Mouse (Mus musculus): ENCODE data around the gene Etfb. TPM values are rescaled to one million over a fixed set of nuclear protein-coding genes. Genes with fewer than 3 reads are reported as not detected.

Gene Etfb
- total and polyA plus RNA-seq, 3 experiments = 147 to 201 (median 201) TPM

- no peak within 1 kb of the TSS for H3K27ac ChIP-seq (ENCODE audit: insufficient read depth, low read depth)
Measured at GRCm38 (mm10) chr7:43440482-43440881, 3.4 kb upstream of the Etfb start, which contains the start of gene Cldnd2. Cldnd2 (plus strand) TSS chr7:43440782.

GRCm38 (mm10) chr7:43441071-43441470, 2.8 kb upstream of the Etfb start:
- H3K4me3 ChIP-seq (replicated peaks in 1 of 3; ENCODE audit: low read depth in 2 of 3, low read length in 2 of 3, poor library complexity in 1 of 3) = no peak overlapping the region
- H3K36me3 ChIP-seq (replicated peaks in 1 of 2; ENCODE audit: control insufficient read depth in 1 of 2, insufficient read depth in 1 of 2, low read length in 1 of 2) = no peaks in the 10 kb centered on the region
- DNase-seq (ENCODE audit: extremely low read depth) = no peak
- TF ChIP-seq ETS1 (conservative IDR thresholded peaks at IDR 0.05; ENCODE audit: low read depth, low read length) (no peak), JUN (IDR thresholded peaks at IDR 0.05; ENCODE audit: insufficient read depth, low read depth, low read length) (no peak), PAX5 (IDR thresholded peaks at IDR 0.05; ENCODE audit: low read length) (no peak), TCF12 (IDR thresholded peaks at IDR 0.05; ENCODE audit: low read depth, low read length) (no peak), MXI1 (IDR thresholded peaks at IDR 0.05; ENCODE audit: low read depth, low read length) (no peak), SMC3 (IDR thresholded peaks at IDR 0.05; ENCODE audit: low read depth, low read length) (no peak), POLR2A (IDR thresholded peaks at IDR 0.05; ENCODE audit: low read depth, low read length) (no peak), E2F4 (IDR thresholded peaks at IDR 0.05; ENCODE audit: insufficient replicate concordance, low read depth, low read length) (no peak), UBTF (IDR thresholded peaks at IDR 0.05; ENCODE audit: low read depth, low read length) (no peak), ZNF384 (IDR thresholded peaks at IDR 0.05; ENCODE audit: low read depth, low read length) (no peak), MEF2A (IDR thresholded peaks at IDR 0.05; ENCODE audit: borderline replicate concordance, low read depth, low read length) (no peak), USF1 (IDR thresholded peaks at IDR 0.05; ENCODE audit: low read depth, low read length) (no peak), USF2 (conservative IDR thresholded peaks at IDR 0.05; ENCODE audit: low read depth, low read length) (no peak), MAFK (IDR thresholded peaks at IDR 0.05; ENCODE audit: insufficient replicate concordance, low read length) (no peak), GABPA (IDR thresholded peaks at IDR 0.05; ENCODE audit: insufficient replicate concordance, low read depth, low read length) (no peak), CTCF (conservative IDR thresholded peaks at IDR 0.05 in 1 of 2, IDR thresholded peaks at IDR 0.05 in 1 of 2; ENCODE audit: low read depth in 2 of 2, low read length in 2 of 2) (no peak), SIN3A (IDR thresholded peaks at IDR 0.05; ENCODE audit: low read length) (no peak), ZKSCAN1 (IDR thresholded peaks at IDR 0.05; ENCODE audit: borderline replicate concordance, low read depth, low read length) (no peak), CHD2 (IDR thresholded peaks at IDR 0.05; ENCODE audit: low read length) (no peak), POLR2AphosphoS2 (IDR thresholded peaks at IDR 0.05; ENCODE audit: low read depth, low read length) (no peak)
- no peaks in the 10 kb centered on the region for H3K9me3 ChIP-seq (replicated peaks; ENCODE audit: low read length)
- no peak overlapping the region for H3K9ac ChIP-seq (ENCODE audit: insufficient read depth, low read depth)
- H3K4me2 ChIP-seq (ENCODE audit: insufficient read depth, low read depth, poor library complexity, severe bottlenecking) = no peak overlapping the region
- no peaks in the 10 kb centered on the region for H3K27me3 ChIP-seq (replicated peaks)
- H3K27ac ChIP-seq (ENCODE audit: insufficient read depth, low read depth) = no peak overlapping the region
- in situ Hi-C loops (cut with MboI; ENCODE audit: low pct_ligation_motif_present, low pct_unique_long_range_greater_than_20kb, low sequenced_read_pairs) (no loop called here), dilution Hi-C loops (cut with MboI; ENCODE audit: extremely low pct_ligation_motif_present, extremely low pct_unique_long_range_greater_than_20kb, low sequenced_read_pairs) (no loop called here)
- peaks cover 11 to 38% of the 10 kb centered on the region in 2 experiments for H3K4me1 ChIP-seq (ENCODE audit: control insufficient read depth in 1 of 2, insufficient read depth in 2 of 2)
- H3K79me2 ChIP-seq (replicated peaks; ENCODE audit: control insufficient read depth, extremely low read depth, insufficient read depth, poor library complexity, severe bottlenecking) = no peaks in the 10 kb centered on the region

More at GRCm38 (mm10) chr7:43440482-43440881, 3.4 kb upstream of the Etfb start, which contains the start of gene Cldnd2:
- DNase-seq (ENCODE audit: extremely low read depth) = no peak
- in situ Hi-C loops (cut with MboI; ENCODE audit: low pct_ligation_motif_present, low pct_unique_long_range_greater_than_20kb, low sequenced_read_pairs) (no loop called here), dilution Hi-C loops (cut with MboI; ENCODE audit: extremely low pct_ligation_motif_present, extremely low pct_unique_long_range_greater_than_20kb, low sequenced_read_pairs) (no loop called here)
- Histone ChIP-seq H3K9ac (ENCODE audit: insufficient read depth, low read depth) (no peak within 1 kb of the TSS), H3K4me1 (ENCODE audit: control insufficient read depth in 1 of 2, insufficient read depth in 2 of 2) (peaks cover 6 to 32% of the 10 kb centered on the region in 2 experiments), H3K79me2 (replicated peaks; ENCODE audit: control insufficient read depth, extremely low read depth, insufficient read depth, poor library complexity, severe bottlenecking) (no peaks in the 10 kb centered on the region), H3K9me3 (replicated peaks; ENCODE audit: low read length) (no peaks in the 10 kb centered on the region), H3K27me3 (replicated peaks) (no peaks in the 10 kb centered on the region), H3K4me2 (ENCODE audit: insufficient read depth, low read depth, poor library complexity, severe bottlenecking) (no peak within 1 kb of the TSS), H3K36me3 (replicated peaks in 1 of 2; ENCODE audit: control insufficient read depth in 1 of 2, insufficient read depth in 1 of 2, low read length in 1 of 2) (no peaks in the 10 kb centered on the region), H3K4me3 (replicated peaks in 1 of 3; ENCODE audit: low read depth in 2 of 3, low read length in 2 of 3, poor library complexity in 1 of 3) (no peak within 1 kb of the TSS)
- TF ChIP-seq RAD21 (IDR thresholded peaks at IDR 0.05; ENCODE audit: low read depth, low read length) (no peak), CHD2 (IDR thresholded peaks at IDR 0.05; ENCODE audit: low read length) (no peak), KAT2A (IDR thresholded peaks at IDR 0.05; ENCODE audit: insufficient replicate concordance, low read length) (no peak), JUN (IDR thresholded peaks at IDR 0.05; ENCODE audit: insufficient read depth, low read depth, low read length) (no peak), NELFE (IDR thresholded peaks at IDR 0.05; ENCODE audit: low read depth, low read length) (no peak), NRF1 (IDR thresholded peaks at IDR 0.05; ENCODE audit: low read depth, low read length) (no peak), PAX5 (IDR thresholded peaks at IDR 0.05; ENCODE audit: low read length) (no peak), MAX (IDR thresholded peaks at IDR 0.05; ENCODE audit: low read length) (no peak), TCF12 (IDR thresholded peaks at IDR 0.05; ENCODE audit: low read depth, low read length) (no peak), CHD1 (IDR thresholded peaks at IDR 0.05; ENCODE audit: low read depth, low read length) (no peak), ZNF384 (IDR thresholded peaks at IDR 0.05; ENCODE audit: low read depth, low read length) (no peak), RCOR1 (conservative IDR thresholded peaks at IDR 0.05; ENCODE audit: low read depth, low read length) (no peak), POLR2AphosphoS2 (IDR thresholded peaks at IDR 0.05; ENCODE audit: low read depth, low read length) (no peak), ZC3H11A (IDR thresholded peaks at IDR 0.05; ENCODE audit: low read depth, low read length) (no peak), SMC3 (IDR thresholded peaks at IDR 0.05; ENCODE audit: low read depth, low read length) (no peak)

Data from CH12.LX (cell line).